Mouse (Mus musculus): ENCODE measurements around the gene Slc35c1.

- TF ChIP-seq CTCF (IDR thresholded peaks at IDR 0.05; ENCODE audit: low read depth, low read length): no peak
- no peak for TF ChIP-seq POLR2A (IDR thresholded peaks at IDR 0.05; ENCODE audit: extremely low read depth, insufficient read depth, low read length)
Observed at GRCm38 (mm10) chr2:92464690-92465089, 4.4 kb upstream of the Slc35c1 start.

Data from liver, adult 2 months (tissue).